Mouse (Mus musculus) megakaryocyte, embryonic 14.5 days (primary cell): ENCODE results near the gene Tmem131l. TPM values are rescaled to one million over a fixed set of nuclear protein-coding genes. Genes with fewer than 3 reads are reported as not detected.

Experiments used
- H3K27me3 ChIP-seq: replicated peaks from 2 replicates; pipeline ENCODE3; 2012; ENCODE audit warnings: inconsistent platforms
- H3K36me3 ChIP-seq: replicated peaks from 2 replicates; pipeline ENCODE3; 2012; ENCODE audit warnings: low read length, inconsistent platforms, mixed read lengths
- H3K4me1 ChIP-seq: 2 replicates; pipeline ENCODE4 v1.6.1; 2012; ENCODE audit warnings: inconsistent platforms
- H3K4me3 ChIP-seq: replicated peaks from 2 replicates; pipeline ENCODE3; 2012; ENCODE audit warnings: moderate library complexity, mild to moderate bottlenecking, inconsistent platforms
- H3K9me3 ChIP-seq: 2 replicates; pipeline ENCODE4 v1.6.1; 2012; ENCODE audit warnings: inconsistent platforms
- FLI1 ChIP-seq: IDR thresholded peaks from 2 replicates; pipeline ENCODE4 v1.6.1; 2012; ENCODE audit warnings: low read length, inconsistent platforms, mixed read lengths
- GATA1 ChIP-seq: IDR thresholded peaks from 3 replicates; pipeline ENCODE4 v1.6.1; 2012; ENCODE audit warnings: mixed read lengths, low read length, inconsistent platforms, borderline replicate concordance
- polyA plus RNA-seq: library from polyadenylated mRNA; stranded (reverse); fragments of >175 nt; gene quantifications from 2 replicates; pipeline ENCODE4 v1.2.3, GENCODE M21; 2012; ENCODE audit warnings: low replicate concordance; ENCODE audit not compliant: insufficient read depth

Tmem131l gene
- polyA plus RNA-seq, 1 experiment: 75.9 TPM

DNA sequence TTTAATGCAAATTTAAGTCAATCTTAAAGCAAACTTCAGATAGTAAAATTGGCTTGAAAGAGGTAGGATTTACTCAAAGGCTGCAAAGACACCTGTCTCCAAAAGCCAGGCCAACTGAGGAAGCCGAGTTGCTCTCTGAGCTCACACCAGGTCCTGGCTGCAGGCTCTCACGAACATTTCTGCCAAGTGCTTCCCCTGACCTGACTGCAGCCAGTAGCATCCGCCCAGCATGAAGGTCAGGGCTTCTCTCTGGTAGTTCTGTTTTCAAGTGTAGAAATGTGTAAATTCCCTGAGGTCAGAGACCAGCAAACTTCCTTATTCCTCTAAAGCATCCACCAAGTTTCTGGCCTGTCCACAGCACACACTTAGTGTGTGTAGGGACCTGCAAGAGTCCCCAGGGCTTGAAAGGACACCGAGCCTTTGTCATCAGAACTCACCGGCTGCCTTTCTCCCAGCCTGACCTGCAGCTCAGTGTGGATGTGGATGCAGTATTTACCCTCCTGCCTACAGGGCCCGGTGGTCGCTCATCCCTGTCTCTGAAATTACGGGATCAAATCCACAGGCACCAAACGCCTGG lies 44.6 kb downstream of the Tmem131l start:
- TF ChIP-seq FLI1: no peak
- TF ChIP-seq GATA1: no peak
- Histone ChIP-seq H3K27me3 (no peaks in the 10 kb centered on the region), H3K4me1 (peaks cover 80% of the 10 kb centered on the region), H3K36me3 (peaks cover 68% of the 10 kb centered on the region), H3K9me3 (no peaks in the 10 kb centered on the region), H3K4me3 (no peak overlapping the region)

DNA sequence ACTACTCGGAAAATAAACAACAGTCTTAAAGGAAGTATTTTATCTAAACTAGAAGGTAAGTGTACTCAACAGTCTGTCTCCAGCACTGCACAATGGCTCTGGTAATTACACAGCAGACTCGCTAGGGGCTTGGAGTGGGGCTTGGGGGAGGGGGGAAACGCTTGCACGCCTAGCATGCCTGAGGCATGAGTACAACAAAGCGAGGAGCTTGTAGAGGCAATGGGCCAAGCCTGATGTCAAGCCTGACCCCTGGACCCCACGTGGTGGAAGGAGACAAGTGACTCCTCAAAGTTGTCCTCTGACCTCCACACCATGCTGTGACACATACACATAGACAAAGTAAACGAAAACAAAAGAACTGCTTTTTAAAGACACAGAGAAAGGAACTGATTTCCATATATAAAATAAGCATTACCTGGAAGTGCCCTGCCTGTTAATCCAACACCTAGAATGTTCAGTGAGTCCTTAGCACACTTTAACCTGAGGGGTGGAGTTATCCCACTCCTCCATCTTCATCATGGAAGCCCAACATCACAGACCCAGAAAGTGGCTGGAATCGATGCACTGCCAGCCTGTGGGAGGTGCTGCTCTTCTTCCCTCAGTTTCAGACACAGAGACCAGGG lies 45.6 kb downstream of the Tmem131l start:
- Histone ChIP-seq H3K27me3 (no peaks in the 10 kb centered on the region), H3K4me1 (peaks cover 82% of the 10 kb centered on the region), H3K9me3 (no peaks in the 10 kb centered on the region), H3K4me3 (no peak overlapping the region), H3K36me3 (peaks cover 69% of the 10 kb centered on the region)
- TF ChIP-seq FLI1 (no peak), GATA1 (no peak)

DNA sequence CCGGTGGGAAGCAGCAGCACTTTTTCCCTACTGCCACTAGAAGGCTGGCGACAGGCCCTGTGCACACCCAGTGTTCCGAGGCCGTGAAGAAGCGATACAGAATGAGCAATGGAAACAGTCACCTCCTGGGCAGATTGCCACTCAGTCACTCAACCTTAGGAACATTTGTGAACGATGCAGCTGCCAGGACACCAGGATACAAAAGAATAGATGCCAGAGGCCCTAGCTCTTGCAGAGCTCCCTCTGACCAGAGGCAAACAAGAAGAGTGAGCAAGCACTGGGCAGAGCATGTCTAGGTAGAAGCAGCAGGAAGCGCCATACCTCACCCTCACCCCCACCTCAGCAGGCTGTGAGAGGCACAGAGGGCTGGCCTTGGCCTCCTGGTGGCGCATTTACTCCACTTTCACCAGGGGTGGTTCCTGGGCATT lies 46.9 kb downstream of the Tmem131l start:
- no peak for TF ChIP-seq GATA1
- no peak for TF ChIP-seq FLI1
- peaks cover 76% of the 10 kb centered on the region for H3K36me3 ChIP-seq
- peaks cover 87% of the 10 kb centered on the region for H3K4me1 ChIP-seq

DNA sequence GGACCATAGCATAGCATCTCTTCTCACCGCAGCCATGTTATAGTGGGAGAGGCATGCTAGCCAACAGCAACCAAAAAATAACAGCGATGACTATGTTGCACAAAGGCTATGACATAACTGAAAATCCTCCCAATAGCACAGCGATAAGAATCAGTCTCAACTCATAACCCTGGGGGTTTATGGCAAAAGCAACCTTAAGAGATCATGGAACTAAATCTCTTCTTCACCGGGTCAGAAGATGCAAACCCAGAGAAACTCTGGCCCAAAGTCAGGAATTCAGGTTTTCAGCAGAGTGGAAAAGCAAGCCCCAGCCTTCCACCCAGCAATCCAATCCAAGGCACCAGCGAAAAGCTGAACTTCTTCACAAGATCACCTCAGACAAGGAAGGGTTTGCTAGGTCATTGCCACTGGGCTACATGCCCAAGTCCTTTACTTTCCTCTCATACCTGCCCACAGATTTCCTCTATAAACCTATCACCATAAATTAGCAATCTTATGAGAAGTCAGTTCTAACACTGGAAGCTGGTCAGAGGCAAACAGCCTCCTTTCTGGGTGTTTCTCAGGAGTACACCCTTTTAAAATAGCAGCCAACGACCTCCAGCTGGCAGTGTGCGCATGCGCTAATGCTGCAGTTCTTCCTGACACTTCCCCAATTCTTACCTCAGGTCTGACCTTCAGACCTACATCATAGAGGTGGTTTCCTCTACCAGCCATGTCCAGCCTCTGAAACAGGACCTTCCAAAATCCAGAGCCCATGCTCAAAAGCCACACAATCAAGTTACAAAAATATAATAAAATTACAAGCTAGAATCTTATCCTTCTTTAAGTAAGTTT lies 48.1 kb downstream of the Tmem131l start:
- TF ChIP-seq GATA1 (no peak), FLI1 (no peak)
- Histone ChIP-seq H3K4me1 (peaks cover 86% of the 10 kb centered on the region), H3K9me3 (no peaks in the 10 kb centered on the region), H3K27me3 (no peaks in the 10 kb centered on the region), H3K36me3 (peaks cover 77% of the 10 kb centered on the region), H3K4me3 (no peak overlapping the region)

More for the DNA sequence above, 46.9 kb downstream of the Tmem131l start:
- H3K27me3 ChIP-seq: no peaks in the 10 kb centered on the region
- H3K9me3 ChIP-seq: no peaks in the 10 kb centered on the region
- peak overlapping the region; percentile 44 for H3K4me3 ChIP-seq

DNA sequence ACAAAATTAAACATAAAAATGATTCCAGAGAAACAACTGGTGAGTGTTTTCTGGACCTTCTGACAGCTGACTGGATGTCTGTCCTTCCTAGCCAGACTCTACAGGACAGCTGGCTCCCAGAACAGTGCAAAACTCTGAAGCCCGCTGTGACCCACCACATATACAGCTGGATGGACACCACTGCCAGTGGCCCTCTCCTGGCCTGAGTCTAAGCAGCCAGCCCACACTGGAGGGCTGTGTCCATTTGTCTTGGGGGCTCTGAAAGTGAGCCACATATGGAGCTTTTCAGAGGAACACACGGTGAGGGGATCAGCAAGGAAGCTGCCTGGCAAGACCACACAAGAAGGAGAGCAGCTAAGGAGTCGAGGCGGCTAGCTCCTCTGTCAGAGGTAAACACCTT lies 51.8 kb downstream of the Tmem131l start:
- TF ChIP-seq GATA1: no peak
- no peak for TF ChIP-seq FLI1
- Histone ChIP-seq H3K36me3 (peaks cover 76% of the 10 kb centered on the region), H3K4me3 (no peak overlapping the region), H3K27me3 (no peaks in the 10 kb centered on the region), H3K9me3 (no peaks in the 10 kb centered on the region), H3K4me1 (peaks cover 85% of the 10 kb centered on the region)

DNA sequence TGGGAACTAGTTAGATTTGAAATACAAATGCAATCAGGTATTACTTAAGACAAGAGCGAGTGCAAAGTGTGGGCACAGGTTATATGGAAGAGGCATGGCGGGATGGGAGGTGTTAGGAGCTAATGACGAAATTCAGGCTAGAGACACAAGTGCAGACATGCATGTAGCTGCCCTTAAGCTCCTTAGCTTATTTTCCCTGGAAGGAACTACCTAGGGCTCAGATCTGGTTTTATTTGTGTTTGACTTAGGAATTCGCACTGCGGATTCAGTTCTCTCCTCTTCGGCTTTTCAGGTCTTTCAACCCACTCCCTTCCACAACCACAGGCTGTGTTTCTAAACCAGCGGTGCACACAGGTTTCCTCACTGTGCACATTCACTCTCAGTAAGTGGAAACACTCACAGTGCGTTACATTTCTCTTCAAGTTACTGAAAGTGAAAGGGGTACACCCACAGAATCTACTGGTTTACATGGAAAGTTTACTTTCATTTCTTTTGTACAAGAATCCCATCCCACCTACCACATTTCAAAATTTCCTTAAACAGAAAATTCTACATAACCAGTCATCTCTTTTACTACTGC lies 52.4 kb downstream of the Tmem131l start:
- H3K4me3 ChIP-seq: no peak overlapping the region
- H3K4me1 ChIP-seq: peaks cover 81% of the 10 kb centered on the region
- peaks cover 75% of the 10 kb centered on the region for H3K36me3 ChIP-seq
- no peak for TF ChIP-seq GATA1
- no peak for TF ChIP-seq FLI1
- H3K27me3 ChIP-seq: no peaks in the 10 kb centered on the region
- H3K9me3 ChIP-seq: no peaks in the 10 kb centered on the region

DNA sequence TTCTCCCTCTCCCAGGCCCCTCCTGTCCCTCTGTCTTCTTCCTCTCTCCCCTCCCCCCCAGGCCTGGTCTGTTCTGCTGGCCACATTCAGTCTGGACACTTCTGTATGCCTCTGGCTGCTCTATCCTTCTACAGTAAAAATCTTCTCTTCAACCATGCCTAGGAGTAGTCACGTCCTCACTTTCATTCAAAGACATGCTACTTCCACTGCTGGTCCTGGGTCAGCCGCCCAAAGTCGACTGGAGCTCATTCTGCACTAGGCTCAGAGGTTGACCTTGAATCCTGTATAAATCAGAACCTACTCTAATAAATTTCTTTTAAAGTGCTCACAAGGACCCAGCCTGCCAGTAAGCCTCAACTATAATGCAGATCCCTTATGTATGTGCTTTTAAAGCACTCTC lies 53.2 kb downstream of the Tmem131l start:
- peaks cover 78% of the 10 kb centered on the region for H3K4me1 ChIP-seq
- no peak for TF ChIP-seq GATA1
- TF ChIP-seq FLI1: no peak

DNA sequence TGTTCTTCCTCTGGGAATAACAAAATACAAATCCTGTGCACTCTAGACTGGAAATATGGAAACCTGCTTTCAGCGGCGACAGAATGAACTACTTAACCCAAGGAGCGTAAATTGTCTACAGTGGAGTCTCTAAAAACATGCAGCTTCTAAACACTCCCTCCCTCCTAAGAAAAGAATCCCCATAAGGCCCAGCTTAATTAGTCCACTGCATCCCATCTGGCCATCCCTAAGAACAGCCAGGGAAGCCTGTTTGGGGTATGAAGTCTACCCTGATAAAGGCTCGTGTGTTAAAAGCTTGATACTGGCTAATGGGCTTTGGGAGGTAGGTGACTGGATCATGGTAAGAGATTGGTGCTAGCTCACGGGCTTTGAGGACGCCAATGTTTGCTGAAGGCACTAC lies 54.5 kb downstream of the Tmem131l start:
- no peaks in the 10 kb centered on the region for H3K9me3 ChIP-seq
- TF ChIP-seq GATA1 (no peak), FLI1 (no peak)
- H3K4me3 ChIP-seq: no peak overlapping the region
- H3K27me3 ChIP-seq: no peaks in the 10 kb centered on the region
- peaks cover 73% of the 10 kb centered on the region for H3K36me3 ChIP-seq
- H3K4me1 ChIP-seq: peaks cover 77% of the 10 kb centered on the region

More for the DNA sequence above, 53.2 kb downstream of the Tmem131l start:
- H3K4me3 ChIP-seq: no peak overlapping the region
- H3K9me3 ChIP-seq: no peaks in the 10 kb centered on the region
- peaks cover 77% of the 10 kb centered on the region for H3K36me3 ChIP-seq
- H3K27me3 ChIP-seq: no peaks in the 10 kb centered on the region

DNA sequence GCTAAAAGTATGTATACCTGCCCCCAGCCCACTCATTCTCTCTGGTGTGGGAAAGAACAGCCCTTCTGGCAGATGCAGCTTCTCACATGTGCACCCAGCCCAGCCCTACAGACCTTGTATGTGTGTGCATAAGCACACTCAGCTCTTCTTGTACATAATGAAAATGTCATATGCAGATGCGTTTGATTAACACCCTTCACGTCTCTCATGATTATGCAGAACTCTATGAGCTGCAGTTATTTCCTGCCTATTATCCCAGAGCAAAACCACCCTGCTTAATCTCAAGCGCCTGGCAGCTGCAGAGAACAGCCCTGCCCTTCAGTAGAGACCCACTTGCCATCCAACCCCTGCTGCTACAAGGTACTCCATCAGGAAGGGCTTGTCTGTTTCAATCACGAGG lies 55.6 kb downstream of the Tmem131l start:
- peaks cover 78% of the 10 kb centered on the region for H3K4me1 ChIP-seq

DNA sequence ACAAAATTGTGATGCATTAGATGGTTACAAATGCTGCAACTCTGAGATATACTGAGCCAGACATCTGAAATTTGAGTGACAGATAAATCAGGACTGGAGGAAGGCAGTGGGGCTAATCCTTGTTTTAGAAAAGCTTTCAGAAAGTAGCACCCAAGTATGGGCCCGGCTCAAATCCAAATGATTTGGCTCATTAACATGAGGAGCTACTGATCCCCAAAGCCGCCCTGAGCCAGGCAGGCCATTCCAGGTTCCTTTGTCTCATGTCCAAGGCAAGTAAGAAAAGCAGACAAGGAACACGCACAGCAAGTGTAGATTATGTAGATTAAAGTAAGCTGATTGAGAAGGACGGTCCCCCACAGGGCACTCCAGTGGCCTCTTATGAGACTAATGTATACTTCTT lies 57.2 kb downstream of the Tmem131l start:
- Histone ChIP-seq H3K27me3 (no peaks in the 10 kb centered on the region), H3K36me3 (peaks cover 69% of the 10 kb centered on the region), H3K4me1 (peaks cover 76% of the 10 kb centered on the region), H3K4me3 (no peak overlapping the region), H3K9me3 (no peaks in the 10 kb centered on the region)
- TF ChIP-seq FLI1 (no peak), GATA1 (no peak)

More for the DNA sequence above, 55.6 kb downstream of the Tmem131l start:
- H3K27me3 ChIP-seq: no peaks in the 10 kb centered on the region
- H3K9me3 ChIP-seq: no peaks in the 10 kb centered on the region
- H3K36me3 ChIP-seq: peaks cover 71% of the 10 kb centered on the region
- TF ChIP-seq FLI1 (no peak), GATA1 (no peak)
- H3K4me3 ChIP-seq: no peak overlapping the region
